Mouse (Mus musculus): ENCODE measurements at regions not wholly inside any gene's neighbourhood (a gene's known extent, or its start where the extent isn't known, plus 50 kb on each side); places are given as distances from the start of the nearest gene placed in this dataset.

- ATAC-seq (ENCODE audit: borderline replicate concordance, extremely low read depth, low FRiP score, low TSS enrichment): peak; percentile 72; the same call in 1 of the 2 replicates
- WGBS: 37% methylated on average over 1 of the region's 1 CpGs
- Histone ChIP-seq H3K27me3 (no peaks in the 10 kb centered on the region), H3K4me2 (no peak overlapping the region), H3K9me3 (no peaks in the 10 kb centered on the region), H3K9ac (no peak overlapping the region), H3K4me3 (no peak overlapping the region), H3K36me3 (no peaks in the 10 kb centered on the region), H3K27ac (no peak overlapping the region), H3K4me1 (no peaks in the 10 kb centered on the region)
Measured at GRCm38 (mm10) chrX:77307374-77307773, 203.4 kb upstream of the Tbl1x start.

- no peak overlapping the region for H3K27ac ChIP-seq
- ATAC-seq (ENCODE audit: borderline replicate concordance, extremely low read depth, low FRiP score, low TSS enrichment): no peak
- no peak overlapping the region for H3K4me2 ChIP-seq
- no peak overlapping the region for H3K4me3 ChIP-seq
- H3K27me3 ChIP-seq: no peaks in the 10 kb centered on the region
- no peaks in the 10 kb centered on the region for H3K36me3 ChIP-seq
- WGBS: 64% methylated on average over 3 of the region's 3 CpGs
- H3K9me3 ChIP-seq: no peaks in the 10 kb centered on the region
- no peak overlapping the region for H3K9ac ChIP-seq
- H3K4me1 ChIP-seq: no peaks in the 10 kb centered on the region
Measured at GRCm38 (mm10) chrX:77314384-77314783, 196.4 kb upstream of the Tbl1x start.

- Histone ChIP-seq H3K36me3 (no peaks in the 10 kb centered on the region), H3K4me2 (no peak overlapping the region), H3K9me3 (no peaks in the 10 kb centered on the region), H3K27me3 (no peaks in the 10 kb centered on the region), H3K27ac (no peak overlapping the region), H3K4me3 (no peak overlapping the region), H3K9ac (no peak overlapping the region), H3K4me1 (no peaks in the 10 kb centered on the region)
- 28% methylated on average over 4 of the region's 4 CpGs for WGBS
- no peak for ATAC-seq (ENCODE audit: borderline replicate concordance, extremely low read depth, low FRiP score, low TSS enrichment)
Measured at GRCm38 (mm10) chrX:77323644-77324043, 187.2 kb upstream of the Tbl1x start.

- Histone ChIP-seq H3K4me2 (no peak overlapping the region), H3K27me3 (no peaks in the 10 kb centered on the region), H3K4me3 (no peak overlapping the region), H3K4me1 (no peaks in the 10 kb centered on the region), H3K9ac (no peak overlapping the region), H3K9me3 (no peaks in the 10 kb centered on the region), H3K36me3 (no peaks in the 10 kb centered on the region), H3K27ac (no peak overlapping the region)
- 20% methylated on average over 2 of the region's 2 CpGs for WGBS
- ATAC-seq (ENCODE audit: borderline replicate concordance, extremely low read depth, low FRiP score, low TSS enrichment): no peak
Measured at GRCm38 (mm10) chrX:77353181-77353580, 157.6 kb upstream of the Tbl1x start.

- Histone ChIP-seq H3K4me1 (no peaks in the 10 kb centered on the region), H3K4me2 (no peak overlapping the region), H3K27ac (no peak overlapping the region), H3K9me3 (no peaks in the 10 kb centered on the region), H3K27me3 (no peaks in the 10 kb centered on the region), H3K9ac (no peak overlapping the region), H3K36me3 (no peaks in the 10 kb centered on the region), H3K4me3 (no peak overlapping the region)
- ATAC-seq (ENCODE audit: borderline replicate concordance, extremely low read depth, low FRiP score, low TSS enrichment): no peak
- 48% methylated on average over 2 of the region's 2 CpGs for WGBS
Measured at GRCm38 (mm10) chrX:77360551-77360950, 150.3 kb upstream of the Tbl1x start.

- Histone ChIP-seq H3K4me1 (no peaks in the 10 kb centered on the region), H3K27ac (no peak overlapping the region)
Measured at GRCm38 (mm10) chrX:77361106-77361505, 149.7 kb upstream of the Tbl1x start.

GRCm38 (mm10) chrX:77363657-77364056, 147.2 kb upstream of the Tbl1x start:
- Histone ChIP-seq H3K27me3 (no peaks in the 10 kb centered on the region), H3K9ac (no peak overlapping the region), H3K27ac (no peak overlapping the region), H3K4me3 (no peak overlapping the region), H3K36me3 (no peaks in the 10 kb centered on the region), H3K4me2 (no peak overlapping the region), H3K4me1 (no peaks in the 10 kb centered on the region), H3K9me3 (no peaks in the 10 kb centered on the region)
- ATAC-seq (ENCODE audit: borderline replicate concordance, extremely low read depth, low FRiP score, low TSS enrichment): no peak
- WGBS: 50% methylated on average over 1 of the region's 1 CpGs

More at GRCm38 (mm10) chrX:77361106-77361505, 149.7 kb upstream of the Tbl1x start:
- Histone ChIP-seq H3K9me3 (no peaks in the 10 kb centered on the region), H3K36me3 (no peaks in the 10 kb centered on the region), H3K9ac (no peak overlapping the region), H3K27me3 (no peaks in the 10 kb centered on the region), H3K4me3 (no peak overlapping the region), H3K4me2 (no peak overlapping the region)
- no peak for ATAC-seq (ENCODE audit: borderline replicate concordance, extremely low read depth, low FRiP score, low TSS enrichment)
- WGBS: 53% methylated on average over 2 of the region's 2 CpGs

- no peaks in the 10 kb centered on the region for H3K27me3 ChIP-seq
- no peaks in the 10 kb centered on the region for H3K9me3 ChIP-seq
- no peaks in the 10 kb centered on the region for H3K36me3 ChIP-seq
- no peak overlapping the region for H3K9ac ChIP-seq
- ATAC-seq (ENCODE audit: borderline replicate concordance, extremely low read depth, low FRiP score, low TSS enrichment): no peak
- H3K4me3 ChIP-seq: no peak overlapping the region
- no peak overlapping the region for H3K27ac ChIP-seq
- H3K4me2 ChIP-seq: no peak overlapping the region
- no peaks in the 10 kb centered on the region for H3K4me1 ChIP-seq
Measured at GRCm38 (mm10) chrX:77367351-77367750, 143.5 kb upstream of the Tbl1x start.

GRCm38 (mm10) chrX:77387271-77387670, 123.5 kb upstream of the Tbl1x start:
- H3K4me2 ChIP-seq: no peak overlapping the region
- no peak for ATAC-seq (ENCODE audit: borderline replicate concordance, extremely low read depth, low FRiP score, low TSS enrichment)
- H3K27ac ChIP-seq: no peak overlapping the region
- 83% methylated on average over 1 of the region's 1 CpGs for WGBS
- no peak overlapping the region for H3K4me3 ChIP-seq
- H3K9me3 ChIP-seq: no peaks in the 10 kb centered on the region
- no peaks in the 10 kb centered on the region for H3K36me3 ChIP-seq
- no peak overlapping the region for H3K9ac ChIP-seq
- H3K4me1 ChIP-seq: no peaks in the 10 kb centered on the region
- H3K27me3 ChIP-seq: no peaks in the 10 kb centered on the region

- Histone ChIP-seq H3K36me3 (no peaks in the 10 kb centered on the region), H3K4me1 (no peaks in the 10 kb centered on the region), H3K9me3 (no peaks in the 10 kb centered on the region), H3K9ac (no peak overlapping the region), H3K27ac (no peak overlapping the region), H3K4me2 (no peak overlapping the region), H3K4me3 (no peak overlapping the region), H3K27me3 (no peaks in the 10 kb centered on the region)
- ATAC-seq (ENCODE audit: borderline replicate concordance, extremely low read depth, low FRiP score, low TSS enrichment): no peak
- 75% methylated on average over 4 of the region's 4 CpGs for WGBS
Measured at GRCm38 (mm10) chrX:77391760-77392446, 118.9 kb upstream of the Tbl1x start.

GRCm38 (mm10) chrX:77406896-77407295, 103.9 kb upstream of the Tbl1x start:
- no peak overlapping the region for H3K4me3 ChIP-seq
- H3K36me3 ChIP-seq: no peaks in the 10 kb centered on the region
- H3K9ac ChIP-seq: no peak overlapping the region
- no peak for ATAC-seq (ENCODE audit: borderline replicate concordance, extremely low read depth, low FRiP score, low TSS enrichment)
- H3K4me1 ChIP-seq: no peaks in the 10 kb centered on the region
- H3K9me3 ChIP-seq: no peaks in the 10 kb centered on the region
- H3K4me2 ChIP-seq: no peak overlapping the region
- H3K27me3 ChIP-seq: no peaks in the 10 kb centered on the region
- 82% methylated on average over 3 of the region's 3 CpGs for WGBS
- H3K27ac ChIP-seq: no peak overlapping the region

GRCm38 (mm10) chrX:77407925-77408324, 102.9 kb upstream of the Tbl1x start:
- no peak for ATAC-seq (ENCODE audit: borderline replicate concordance, extremely low read depth, low FRiP score, low TSS enrichment)
- no peak overlapping the region for H3K27ac ChIP-seq
- WGBS: 38% methylated on average over 3 of the region's 3 CpGs

GRCm38 (mm10) chrX:77409370-77409769, 101.4 kb upstream of the Tbl1x start:
- Histone ChIP-seq H3K36me3 (no peaks in the 10 kb centered on the region), H3K4me1 (no peaks in the 10 kb centered on the region), H3K4me2 (no peak overlapping the region), H3K4me3 (no peak overlapping the region), H3K27me3 (no peaks in the 10 kb centered on the region), H3K9me3 (no peaks in the 10 kb centered on the region), H3K9ac (no peak overlapping the region), H3K27ac (no peak overlapping the region)
- 55% methylated on average over 7 of the region's 7 CpGs for WGBS
- no peak for ATAC-seq (ENCODE audit: borderline replicate concordance, extremely low read depth, low FRiP score, low TSS enrichment)

More at GRCm38 (mm10) chrX:77407925-77408324, 102.9 kb upstream of the Tbl1x start:
- H3K9me3 ChIP-seq: no peaks in the 10 kb centered on the region
- no peak overlapping the region for H3K4me2 ChIP-seq
- H3K27me3 ChIP-seq: no peaks in the 10 kb centered on the region
- H3K9ac ChIP-seq: no peak overlapping the region
- no peaks in the 10 kb centered on the region for H3K4me1 ChIP-seq
- no peaks in the 10 kb centered on the region for H3K36me3 ChIP-seq
- no peak overlapping the region for H3K4me3 ChIP-seq
